Mouse (Mus musculus) CH12.LX (cell line): ENCODE measurements around the gene Zbed4. TPM values are rescaled to one million over a fixed set of nuclear protein-coding genes. Genes with fewer than 3 reads are reported as not detected.

Experiments
- DNase-seq: peaks from one replicate; pipeline ENCODE4 v3.0.0-alpha.2; 2013; ENCODE audit errors: extremely low read depth
- H3K27ac ChIP-seq: 2 replicates; pipeline ENCODE4 v1.5.1; 2012; ENCODE audit warnings: low read depth, mild to moderate bottlenecking, control low read depth, moderate library complexity; ENCODE audit not compliant: insufficient read depth
- H3K27me3 ChIP-seq: replicated peaks from 2 replicates; pipeline ENCODE3; 2012; ENCODE audit warnings: inconsistent platforms
- H3K36me3 ChIP-seq, 2 experiments: replicated peaks in 1 of 2; 2 replicates each; pipeline versions ENCODE3 to v1.6.1; 2012; ENCODE audit warnings: inconsistent platforms in 1 of 2, low read length in 1 of 2, mild to moderate bottlenecking in 1 of 2, mixed read lengths in 1 of 2, moderate library complexity in 1 of 2; ENCODE audit not compliant: control insufficient read depth in 1 of 2, insufficient read depth in 1 of 2
- H3K4me1 ChIP-seq, 2 experiments: 2 replicates each; pipeline ENCODE4 v1.6.1; 2012; ENCODE audit warnings: inconsistent platforms in 1 of 2, moderate library complexity in 1 of 2; ENCODE audit not compliant: insufficient read depth in 2 of 2, control insufficient read depth in 1 of 2
- H3K4me2 ChIP-seq: 2 replicates; pipeline ENCODE4 v1.6.1; 2012; ENCODE audit warnings: low read depth, mild to moderate bottlenecking, control low read depth; ENCODE audit not compliant: poor library complexity, insufficient read depth, severe bottlenecking
- H3K4me3 ChIP-seq, 3 experiments: fragments of 150-350 bp in 1 of 3; sonication (generic) in 1 of 3; replicated peaks in 1 of 3; 2 replicates each; pipeline versions ENCODE3 to v1.5.1; 2011 to 2012; ENCODE audit warnings: low read depth in 2 of 3, low read length in 2 of 3, mild to moderate bottlenecking in 2 of 3, moderate library complexity in 2 of 3, control low read depth in 1 of 3, improper control_type of control experiment in 1 of 3, inconsistent platforms in 1 of 3, mixed read lengths in 1 of 3; ENCODE audit not compliant: poor library complexity in 1 of 3
- H3K79me2 ChIP-seq: replicated peaks from 2 replicates; pipeline ENCODE4 v1.6.1; 2012; ENCODE audit warnings: mild to moderate bottlenecking, moderate library complexity; ENCODE audit not compliant: control insufficient read depth, poor library complexity, insufficient read depth, severe bottlenecking; ENCODE audit errors: extremely low read depth
- H3K9ac ChIP-seq: 2 replicates; pipeline ENCODE4 v1.6.1; 2012; ENCODE audit warnings: low read depth, mild to moderate bottlenecking, control low read depth, moderate library complexity; ENCODE audit not compliant: insufficient read depth
- H3K9me3 ChIP-seq: replicated peaks from 2 replicates; pipeline ENCODE3; 2012; ENCODE audit warnings: low read length, inconsistent platforms, mixed read lengths
- BHLHE40 ChIP-seq: IDR thresholded peaks from 2 replicates; pipeline ENCODE4 v1.6.1; 2011; ENCODE audit warnings: mild to moderate bottlenecking, low read depth, low read length, improper control_type of control experiment
- CHD1 ChIP-seq: IDR thresholded peaks from 2 replicates; pipeline ENCODE4 v1.6.1; 2012; ENCODE audit warnings: low read depth, low read length, improper control_type of control experiment, inconsistent platforms
- CHD2 ChIP-seq: IDR thresholded peaks from 2 replicates; pipeline ENCODE4 v1.6.1; 2011; ENCODE audit warnings: low read length, improper control_type of control experiment
- CTCF ChIP-seq, 2 experiments: IDR thresholded peaks in 1 of 2; conservative IDR thresholded peaks in 1 of 2; 2 replicates each; pipeline ENCODE4 v1.5.1; 2011 to 2012; ENCODE audit warnings: low read depth in 2 of 2, low read length in 2 of 2, improper control_type of control experiment in 1 of 2, inconsistent platforms in 1 of 2, mild to moderate bottlenecking in 1 of 2, moderate library complexity in 1 of 2
- E2F4 ChIP-seq: IDR thresholded peaks from 2 replicates; pipeline ENCODE4 v1.6.1; 2011; ENCODE audit warnings: low read depth, low read length, improper control_type of control experiment; ENCODE audit not compliant: insufficient replicate concordance
- ELF1 ChIP-seq: IDR thresholded peaks from 2 replicates; pipeline ENCODE4 v1.6.1; 2014; ENCODE audit warnings: low read depth, mild to moderate bottlenecking, inconsistent platforms, low read length, improper control_type of control experiment
- EP300 ChIP-seq: IDR thresholded peaks from 2 replicates; pipeline ENCODE4 v1.6.1; 2011; ENCODE audit warnings: low read length, improper control_type of control experiment
- ETS1 ChIP-seq: conservative IDR thresholded peaks from 2 replicates; pipeline ENCODE4 v1.6.1; 2012; ENCODE audit warnings: low read depth, mild to moderate bottlenecking, inconsistent platforms, low read length, improper control_type of control experiment, moderate library complexity
- GABPA ChIP-seq: IDR thresholded peaks from 2 replicates; pipeline ENCODE4 v1.6.1; 2012; ENCODE audit warnings: low read depth, low read length, improper control_type of control experiment, inconsistent platforms; ENCODE audit not compliant: insufficient replicate concordance
- HCFC1 ChIP-seq: IDR thresholded peaks from 2 replicates; pipeline ENCODE4 v1.6.1; 2012; ENCODE audit warnings: low read depth, mild to moderate bottlenecking, inconsistent platforms, low read length, improper control_type of control experiment
- IRF4 ChIP-seq: IDR thresholded peaks from 2 replicates; pipeline ENCODE4 v1.6.1; 2014; ENCODE audit warnings: low read depth, mild to moderate bottlenecking, inconsistent platforms, low read length, improper control_type of control experiment
- MAFK ChIP-seq: IDR thresholded peaks from 2 replicates; pipeline ENCODE4 v1.6.1; 2011; ENCODE audit warnings: low read length, improper control_type of control experiment; ENCODE audit not compliant: insufficient replicate concordance
- MAX ChIP-seq: IDR thresholded peaks from 2 replicates; pipeline ENCODE4 v1.6.1; 2011; ENCODE audit warnings: low read length, improper control_type of control experiment
- MAZ ChIP-seq: IDR thresholded peaks from 2 replicates; pipeline ENCODE4 v1.6.1; 2012; ENCODE audit warnings: low read depth, mild to moderate bottlenecking, inconsistent platforms, low read length, improper control_type of control experiment, moderate library complexity
- MEF2A ChIP-seq: IDR thresholded peaks from 2 replicates; pipeline ENCODE4 v1.6.1; 2014; ENCODE audit warnings: low read depth, mild to moderate bottlenecking, inconsistent platforms, low read length, improper control_type of control experiment, borderline replicate concordance
- MXI1 ChIP-seq: IDR thresholded peaks from 2 replicates; pipeline ENCODE4 v1.6.1; 2011; ENCODE audit warnings: mild to moderate bottlenecking, low read depth, low read length, improper control_type of control experiment
- MYC ChIP-seq: IDR thresholded peaks from 2 replicates; pipeline ENCODE4 v1.6.1; 2011; ENCODE audit warnings: low read depth, mild to moderate bottlenecking, improper control_type of control experiment, low read length
- NRF1 ChIP-seq: IDR thresholded peaks from 2 replicates; pipeline ENCODE4 v1.6.1; 2014; ENCODE audit warnings: low read depth, mild to moderate bottlenecking, inconsistent platforms, low read length, improper control_type of control experiment, moderate library complexity
- PAX5 ChIP-seq: IDR thresholded peaks from 2 replicates; pipeline ENCODE4 v1.6.1; 2012; ENCODE audit warnings: low read length, inconsistent platforms, mixed read lengths
- POLR2AphosphoS2 ChIP-seq: IDR thresholded peaks from 2 replicates; pipeline ENCODE4 v1.6.1; 2011; ENCODE audit warnings: low read depth, low read length, improper control_type of control experiment
- RAD21 ChIP-seq: IDR thresholded peaks from 2 replicates; pipeline ENCODE4 v1.6.1; 2011; ENCODE audit warnings: low read depth, mild to moderate bottlenecking, low read length, improper control_type of control experiment, moderate library complexity
- RCOR1 ChIP-seq: conservative IDR thresholded peaks from 2 replicates; pipeline ENCODE4 v1.6.1; 2012; ENCODE audit warnings: low read depth, mild to moderate bottlenecking, inconsistent platforms, low read length, improper control_type of control experiment
- SIN3A ChIP-seq: IDR thresholded peaks from 2 replicates; pipeline ENCODE4 v1.6.1; 2012; ENCODE audit warnings: low read length, improper control_type of control experiment, inconsistent platforms
- SMC3 ChIP-seq: IDR thresholded peaks from 2 replicates; pipeline ENCODE4 v1.6.1; 2011; ENCODE audit warnings: low read depth, low read length, improper control_type of control experiment
- TBP ChIP-seq: conservative IDR thresholded peaks from 2 replicates; pipeline ENCODE4 v1.6.1; 2011; ENCODE audit warnings: low read depth, low read length, improper control_type of control experiment
- TCF12 ChIP-seq: IDR thresholded peaks from 2 replicates; pipeline ENCODE4 v1.6.1; 2014; ENCODE audit warnings: low read depth, mild to moderate bottlenecking, inconsistent platforms, low read length, improper control_type of control experiment
- UBTF ChIP-seq: IDR thresholded peaks from 2 replicates; pipeline ENCODE4 v1.6.1; 2012; ENCODE audit warnings: low read depth, mild to moderate bottlenecking, inconsistent platforms, low read length, improper control_type of control experiment, moderate library complexity
- ZKSCAN1 ChIP-seq: IDR thresholded peaks from 2 replicates; pipeline ENCODE4 v1.6.1; 2012; ENCODE audit warnings: low read depth, inconsistent platforms, low read length, improper control_type of control experiment, borderline replicate concordance
- ZMIZ1 ChIP-seq: IDR thresholded peaks from 2 replicates; pipeline ENCODE4 v1.6.1; 2012; ENCODE audit warnings: low read depth, mild to moderate bottlenecking, inconsistent platforms, low read length, improper control_type of control experiment
- ZNF384 ChIP-seq: IDR thresholded peaks from 2 replicates; pipeline ENCODE4 v1.6.1; 2012; ENCODE audit warnings: low read depth, low read length, improper control_type of control experiment, inconsistent platforms
- dilution Hi-C: fragments of 300-500 bp; cut with MboI; formaldehyde crosslinking; loops from 2 replicates; pipeline ENCODE4 v1.14.3; 2020; ENCODE audit warnings: low sequenced_read_pairs; ENCODE audit not compliant: extremely low pct_unique_long_range_greater_than_20kb, extremely low pct_ligation_motif_present
- in situ Hi-C: fragments of 300-500 bp; cut with MboI; formaldehyde crosslinking; loops from 3 replicates; pipeline ENCODE4 v1.14.3; 2019; ENCODE audit warnings: low sequenced_read_pairs, low pct_ligation_motif_present, low pct_unique_long_range_greater_than_20kb, mixed read lengths
- polyA plus RNA-seq: library from polyadenylated mRNA; unstranded; fragments of >175 nt; gene quantifications from 2 replicates; pipeline ENCODE4 v1.2.1, GENCODE M21; 2012; ENCODE audit warnings: low read depth; ENCODE audit not compliant: insufficient read length
- total RNA-seq, 2 experiments: library from RNA; depleted of rRNA; stranded (reverse); fragments of 300-350 nt in 1 of 2; fragments of >200 nt in 1 of 2; gene quantifications; 2 replicates each; pipeline ENCODE4 v1.2.3; 2012 to 2014

The Zbed4 gene
- total and polyA plus RNA-seq, 3 experiments: 11.0 to 16.7 (median 13.8) TPM

DNA sequence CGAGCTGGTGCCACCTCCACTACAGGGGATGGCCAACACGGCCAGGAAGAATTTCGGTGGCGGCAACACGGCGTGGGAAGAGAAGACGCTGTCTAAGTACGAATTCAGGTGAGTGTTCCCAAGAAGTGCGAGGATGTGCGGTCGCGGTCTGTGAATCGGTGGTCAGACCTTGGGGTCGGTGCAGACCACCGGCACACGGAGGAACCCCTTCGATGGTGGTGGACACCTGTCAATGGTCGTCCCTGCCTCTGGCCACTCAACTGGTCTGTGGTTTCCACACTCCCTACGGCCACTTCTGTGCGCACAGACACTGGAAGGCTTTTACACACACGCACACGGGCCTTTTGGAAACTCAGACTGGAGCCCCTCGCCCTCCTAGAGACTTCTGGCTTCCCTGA lies 68.4 kb downstream of the Zbed4 start:
- Histone ChIP-seq H3K27me3 (no peaks in the 10 kb centered on the region), H3K9me3 (no peaks in the 10 kb centered on the region), H3K4me2 (peak overlapping the region; percentile 80), H3K27ac (no peak overlapping the region), H3K9ac (peak overlapping the region; percentile 84), H3K4me3 (peak overlapping the region; percentile 79 to 85 (median 85)), H3K4me1 (peaks cover 26 to 55% of the 10 kb centered on the region in 2 experiments), H3K79me2 (peaks cover 16% of the 10 kb centered on the region; the same call in 1 of the 2 replicates), H3K36me3 (peaks cover 36 to 64% of the 10 kb centered on the region in 2 experiments)
- DNase-seq: no peak
- in situ Hi-C loops (loop anchor here (10.0 kb wide), 1 partner anchor 255 kb away; the partner anchor contains the start of gene Trabd), dilution Hi-C loops (no loop called here)
- TF ChIP-seq IRF4 (no peak), MAFK (no peak), ELF1 (no peak), POLR2AphosphoS2 (no peak), HCFC1 (no peak), TCF12 (no peak), MAX (no peak), TBP (no peak), RAD21 (no peak), RCOR1 (no peak), EP300 (no peak), UBTF (no peak), PAX5 (no peak), ETS1 (no peak), BHLHE40 (no peak), MEF2A (no peak), CHD2 (no peak)
- TF ChIP-seq, all 38 proteins: peak for 0

DNA sequence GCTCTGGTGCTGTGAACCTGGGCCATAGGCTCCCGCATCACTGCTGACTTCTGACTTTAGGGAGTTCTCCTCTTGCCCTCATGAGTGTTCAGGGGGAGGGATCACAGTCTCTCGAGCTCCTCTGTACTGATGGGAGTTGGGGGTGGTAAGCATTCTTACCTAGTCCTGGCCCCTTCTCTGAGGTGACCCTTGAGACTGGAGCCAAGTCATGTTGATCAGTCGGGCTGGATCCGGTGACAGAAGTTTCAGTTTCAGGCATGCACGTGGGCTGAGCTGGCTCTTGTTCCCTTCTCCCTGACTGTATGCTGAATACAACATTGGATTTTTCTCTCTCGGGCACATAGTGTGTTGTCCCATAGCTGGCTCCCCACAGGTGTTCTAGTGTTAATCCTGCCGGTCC lies 69.9 kb downstream of the Zbed4 start:
- Histone ChIP-seq H3K27ac (no peak overlapping the region), H3K79me2 (peaks cover 16% of the 10 kb centered on the region; the same call in 1 of the 2 replicates), H3K27me3 (no peaks in the 10 kb centered on the region), H3K9me3 (no peaks in the 10 kb centered on the region), H3K4me3 (peak overlapping the region in 1 of 3 experiments; percentile 10), H3K9ac (peak overlapping the region; percentile 84; the same call in 1 of the 2 replicates), H3K4me2 (peak overlapping the region; percentile 80), H3K4me1 (peaks cover 26 to 55% of the 10 kb centered on the region in 2 experiments), H3K36me3 (peaks cover 33 to 64% of the 10 kb centered on the region in 2 experiments)
- DNase-seq: no peak
- dilution Hi-C loops (no loop called here), in situ Hi-C loops (loop anchor here (10.0 kb wide), 1 partner anchor 253 kb away; the partner anchor contains the start of gene Trabd)
- TF ChIP-seq RAD21 (no peak), CTCF (conservative IDR thresholded peaks at IDR 0.05 in 1 of 2, IDR thresholded peaks at IDR 0.05 in 1 of 2; ENCODE audit: low read depth in 2 of 2, low read length in 2 of 2) (no peak), ETS1 (0 out of 2 replicates have a peak, but pooled peaks have one; percentile 18), MEF2A (no peak), GABPA (no peak), E2F4 (no peak), MYC (peak; percentile 82), MAX (peak; percentile 68; the same call in 1 of the 2 replicates), SMC3 (no peak), IRF4 (peak; percentile 74), TBP (no peak), SIN3A (peak; percentile 87), EP300 (no peak), MXI1 (peak; percentile 87), NRF1 (no peak), MAFK (no peak), BHLHE40 (peak; percentile 77; the same call in 1 of the 2 replicates), MAZ (no peak), PAX5 (no peak), CHD2 (no peak), CHD1 (no peak), TCF12 (0 out of 2 replicates have a peak, but pooled peaks have one; percentile 14), ZNF384 (no peak), UBTF (no peak), ZKSCAN1 (no peak), RCOR1 (no peak), ZMIZ1 (no peak)
